Mouse (Mus musculus) small intestine, adult 2 months (tissue): ENCODE measurements at regions not wholly inside any gene's neighbourhood (a gene's known extent, or its start where the extent isn't known, plus 50 kb on each side); places are given as distances from the start of the nearest gene placed in this dataset.

ENCODE experiments used
- H3K27ac ChIP-seq: fragments of 200-500 bp; 2 replicates; pipeline ENCODE4 v1.5.1; 2012; ENCODE audit warnings: low read depth, low read length, control low read depth, inconsistent platforms; ENCODE audit not compliant: insufficient read depth
- H3K27me3 ChIP-seq: fragments of 200-500 bp; 2 replicates; pipeline ENCODE4 v1.6.1; 2012; ENCODE audit warnings: mild to moderate bottlenecking, moderate library complexity, low read length, inconsistent platforms; ENCODE audit not compliant: control insufficient read depth, insufficient read depth
- H3K36me3 ChIP-seq: fragments of 200-500 bp; 2 replicates; pipeline ENCODE4 v1.6.1; 2012; ENCODE audit warnings: mild to moderate bottlenecking, low read length, control low read depth, inconsistent platforms; ENCODE audit not compliant: control insufficient read depth, insufficient read depth
- H3K4me1 ChIP-seq: fragments of 200-500 bp; 2 replicates; pipeline ENCODE4 v1.6.1; 2012; ENCODE audit warnings: low read length, inconsistent platforms, mixed read lengths; ENCODE audit not compliant: control insufficient read depth, insufficient read depth, insufficient read length
- H3K4me3 ChIP-seq: fragments of 200-500 bp; 2 replicates; pipeline ENCODE4 v1.5.1; 2012; ENCODE audit warnings: low read depth, mild to moderate bottlenecking, control low read depth, inconsistent platforms, low read length, moderate library complexity
- CTCF ChIP-seq: fragments of 200-500 bp; IDR thresholded peaks from 2 replicates; pipeline ENCODE4 v1.5.1; 2012; ENCODE audit warnings: low read depth, mild to moderate bottlenecking, control low read depth, inconsistent platforms, low read length, moderate library complexity, mixed read lengths; ENCODE audit not compliant: insufficient replicate concordance, insufficient read length; ENCODE audit errors: extremely low read depth
- POLR2A ChIP-seq: fragments of 200-500 bp; IDR thresholded peaks from 2 replicates; pipeline ENCODE4 v1.6.1; 2012; ENCODE audit warnings: low read depth, mild to moderate bottlenecking, control low read depth, inconsistent platforms, low read length, moderate library complexity
- WGBS: fragments of 180-500 bp; shearing (Covaris S2); methylation state at CpG from one replicate; pipeline ENCODE4 v1.1.7; 2018; 5-methylcytosine and 5-hydroxymethylcytosine counted together

DNA sequence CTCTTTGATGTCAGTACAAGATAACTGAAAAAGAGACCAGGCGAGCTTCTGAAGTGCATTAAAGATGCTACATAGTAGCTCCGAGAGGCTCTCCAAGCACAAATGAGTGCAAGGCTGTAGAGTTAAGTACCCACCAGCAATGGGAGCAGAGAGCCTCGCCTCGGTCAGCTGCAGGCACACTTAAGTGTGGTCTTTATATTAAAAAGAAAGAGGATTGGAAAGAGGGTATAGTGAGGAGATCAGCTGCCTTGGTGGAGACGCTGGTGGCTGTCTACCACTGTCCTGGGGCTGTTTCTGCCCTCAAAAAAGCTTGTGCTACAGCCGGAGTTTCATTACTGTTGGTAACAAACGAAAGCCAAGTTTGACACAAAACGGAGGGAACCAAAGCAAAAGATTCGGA lies 68.3 kb upstream of the Ppara start:
- no peak for TF ChIP-seq CTCF
- no peak for TF ChIP-seq POLR2A
- Histone ChIP-seq H3K4me1 (peaks cover 4% of the 10 kb centered on the region; the same call in 1 of the 2 replicates), H3K36me3 (no peaks in the 10 kb centered on the region), H3K27ac (peak overlapping the region; percentile 88), H3K27me3 (no peaks in the 10 kb centered on the region), H3K4me3 (peak overlapping the region; percentile 32)
- 44% methylated on average over 9 of the region's 9 CpGs for WGBS

DNA sequence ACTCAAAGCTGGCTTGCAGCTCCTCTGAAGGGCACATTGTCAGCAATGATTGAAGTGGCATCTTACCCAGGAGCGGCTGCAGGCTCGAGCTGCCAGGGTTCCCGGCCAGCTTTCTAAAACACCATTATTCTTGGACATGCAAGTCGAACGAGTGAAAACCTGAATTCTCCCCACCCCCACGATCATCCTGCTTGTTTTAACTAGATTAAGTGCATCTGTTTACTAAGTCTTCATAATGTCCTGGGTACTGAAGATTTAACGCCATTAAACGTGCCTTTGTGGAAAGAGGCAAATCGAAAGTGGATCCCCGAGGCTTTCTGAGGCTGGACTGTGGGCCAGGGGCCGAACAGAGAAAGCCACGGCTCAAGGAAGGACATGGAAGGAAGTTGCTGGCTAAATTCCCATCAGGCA lies 67.4 kb upstream of the Ppara start:
- peak overlapping the region; percentile 56 for H3K4me3 ChIP-seq
- no peaks in the 10 kb centered on the region for H3K27me3 ChIP-seq
- H3K27ac ChIP-seq = peak overlapping the region; percentile 98
- H3K4me1 ChIP-seq = peaks cover 4% of the 10 kb centered on the region; the same call in 1 of the 2 replicates
- no peaks in the 10 kb centered on the region for H3K36me3 ChIP-seq
- TF ChIP-seq POLR2A = no peak
- TF ChIP-seq CTCF = no peak
- 19% methylated on average over 12 of the region's 12 CpGs for WGBS

DNA sequence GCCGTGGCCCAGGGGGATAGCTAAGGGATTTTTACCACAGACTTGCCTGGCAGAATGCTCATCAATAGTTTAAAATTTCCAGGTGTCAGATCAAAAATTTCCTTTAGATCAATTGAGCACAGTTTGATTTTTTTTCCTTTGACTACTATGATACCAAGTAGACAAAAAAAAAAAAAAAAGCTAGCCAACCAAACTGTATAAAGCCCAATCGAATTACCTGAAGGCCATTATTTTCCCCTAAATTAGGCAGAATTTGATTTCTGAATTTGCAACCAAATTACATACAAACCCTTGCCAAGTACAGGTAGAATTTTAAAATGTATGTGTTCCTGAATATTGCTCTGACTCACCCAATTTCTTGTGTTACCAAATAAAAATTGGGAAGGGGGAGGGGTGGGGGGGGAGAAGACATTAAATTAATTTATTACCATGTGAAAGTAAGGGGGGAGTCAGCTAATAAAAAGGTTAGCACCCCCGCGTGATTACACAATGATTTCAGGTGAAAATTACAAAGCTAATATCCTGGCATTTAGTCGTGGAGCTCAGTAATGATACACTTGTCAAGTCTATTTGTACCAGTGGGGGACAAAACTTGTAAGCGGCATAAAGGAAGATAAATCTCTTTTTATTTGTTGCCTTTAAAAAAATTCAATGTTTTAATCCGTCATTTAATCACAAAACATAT lies 66.7 kb upstream of the Ppara start:
- Histone ChIP-seq H3K4me3 (peak overlapping the region; percentile 56; the same call in 1 of the 2 replicates), H3K27me3 (no peaks in the 10 kb centered on the region), H3K36me3 (no peaks in the 10 kb centered on the region), H3K27ac (peak overlapping the region; percentile 98), H3K4me1 (peaks cover 4% of the 10 kb centered on the region; the same call in 1 of the 2 replicates)
- WGBS = 28% methylated on average over 7 of the region's 7 CpGs
- TF ChIP-seq CTCF = no peak
- TF ChIP-seq POLR2A = no peak

DNA sequence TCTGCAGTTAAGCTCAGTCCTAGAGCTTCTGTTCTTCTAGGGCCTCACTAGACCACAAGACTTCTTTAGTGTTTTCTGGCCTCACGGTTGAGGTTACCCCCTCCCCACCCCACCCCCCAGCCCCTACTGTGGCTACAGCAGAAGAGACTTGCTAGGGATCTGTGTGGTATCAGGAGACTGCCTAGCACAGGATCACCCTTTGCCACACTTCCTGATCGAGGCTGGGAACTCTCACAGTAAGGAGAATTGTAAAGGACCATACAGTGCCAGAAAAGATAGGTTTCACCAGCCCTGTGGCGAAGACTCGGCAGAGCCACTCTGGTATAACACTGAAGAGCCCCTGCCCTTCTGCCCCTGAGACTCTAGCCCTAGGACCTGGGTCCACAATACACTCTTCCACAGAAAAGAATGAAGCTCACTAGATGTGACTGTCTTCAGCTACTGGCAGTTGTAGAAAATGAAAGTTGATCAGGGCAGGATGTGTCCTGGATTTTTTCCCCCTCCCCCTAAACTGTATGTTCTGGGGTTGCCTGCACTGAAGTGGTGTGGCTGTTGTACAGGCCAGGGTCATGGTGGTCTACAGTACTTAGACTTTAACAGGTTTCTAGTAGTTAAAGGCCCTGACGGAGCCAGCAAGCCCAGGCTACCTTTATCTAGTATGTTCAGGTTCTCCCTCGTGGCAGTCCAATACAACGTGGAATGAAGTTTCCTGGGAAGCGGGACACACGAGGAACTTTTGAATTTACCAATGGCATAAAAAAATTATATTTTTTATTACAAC lies 65.7 kb upstream of the Ppara start:
- TF ChIP-seq CTCF (no peak), POLR2A (no peak)
- H3K4me3 ChIP-seq = peak overlapping the region; percentile 27; the same call in 1 of the 2 replicates
- H3K27me3 ChIP-seq = no peaks in the 10 kb centered on the region
- WGBS = 8% methylated on average over 9 of the region's 9 CpGs
- H3K4me1 ChIP-seq = peaks cover 5% of the 10 kb centered on the region; the same call in 1 of the 2 replicates
- H3K27ac ChIP-seq = peak overlapping the region; percentile 99
- H3K36me3 ChIP-seq = no peaks in the 10 kb centered on the region

DNA sequence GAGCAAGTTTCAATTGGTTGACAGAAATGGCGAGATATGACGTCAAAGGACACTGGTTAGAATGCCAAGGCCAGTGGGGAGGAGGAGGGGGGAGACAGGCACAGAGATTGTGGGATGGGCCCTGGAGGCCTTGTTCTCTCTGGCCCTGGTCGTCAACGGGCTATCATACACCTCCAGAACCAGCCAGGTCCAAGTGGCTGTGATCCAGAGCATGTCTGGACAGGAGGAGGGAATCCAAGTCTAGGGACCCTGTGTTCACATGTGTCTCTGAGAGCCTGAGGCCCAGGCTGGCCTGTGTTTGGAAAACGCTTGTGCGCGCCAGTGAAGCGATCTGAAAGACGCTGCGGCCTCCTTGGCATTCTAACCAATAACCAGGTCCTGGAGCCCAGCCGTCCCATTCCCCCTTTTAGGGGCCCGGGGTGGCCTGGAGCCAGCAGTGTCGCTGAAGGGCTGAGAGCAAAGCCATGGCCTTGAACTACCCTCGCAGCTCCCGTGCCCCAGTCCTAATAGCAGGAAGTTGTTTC lies 65.1 kb upstream of the Ppara start:
- TF ChIP-seq POLR2A (peak; percentile 74; the same call in 1 of the 2 replicates), CTCF (no peak)
- peak overlapping the region; percentile 99 for H3K27ac ChIP-seq
- H3K27me3 ChIP-seq = no peaks in the 10 kb centered on the region
- H3K4me1 ChIP-seq = peaks cover 7% of the 10 kb centered on the region; the same call in 1 of the 2 replicates
- H3K4me3 ChIP-seq = peak overlapping the region; percentile 84
- WGBS = 4% methylated on average over 15 of the region's 15 CpGs
- no peaks in the 10 kb centered on the region for H3K36me3 ChIP-seq

DNA sequence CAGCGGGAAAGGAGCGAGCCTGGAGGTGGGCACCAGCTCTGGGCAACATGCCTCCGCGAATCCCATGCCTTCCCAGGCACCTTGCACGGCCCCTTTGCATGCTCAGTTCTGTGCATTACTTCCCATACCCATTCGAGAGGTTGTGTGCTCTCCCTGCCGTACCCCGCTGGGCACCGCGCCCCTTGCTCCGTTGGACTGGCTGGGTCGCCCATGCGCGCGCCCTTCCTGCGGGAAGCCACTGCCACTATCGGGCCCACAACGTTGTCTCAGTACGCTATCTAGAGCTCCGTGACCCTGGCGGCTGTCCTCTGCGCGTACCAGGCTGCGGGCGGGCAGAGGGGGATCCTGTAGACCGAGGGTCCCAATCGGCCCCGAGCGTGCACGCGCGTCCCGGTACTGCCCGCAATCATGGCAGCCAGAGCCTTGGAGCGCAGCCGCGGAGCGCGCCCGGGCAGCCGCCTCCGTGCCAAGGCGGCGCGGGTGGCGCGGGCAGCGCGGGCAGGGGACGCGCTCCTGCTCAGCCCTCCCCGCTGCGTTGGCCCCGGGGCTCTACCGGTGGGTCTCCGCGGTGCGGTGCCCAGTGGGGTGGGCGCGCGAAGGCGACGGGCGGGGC lies 64.5 kb upstream of the Ppara start:
- Histone ChIP-seq H3K4me1 (peaks cover 7% of the 10 kb centered on the region; the same call in 1 of the 2 replicates), H3K36me3 (no peaks in the 10 kb centered on the region), H3K27ac (peak overlapping the region; percentile 99), H3K27me3 (no peaks in the 10 kb centered on the region), H3K4me3 (peak overlapping the region; percentile 84)
- WGBS = under 1% methylated on average over 64 of the region's 64 CpGs
- no peak for TF ChIP-seq CTCF
- peak; percentile 6; the same call in 1 of the 2 replicates for TF ChIP-seq POLR2A
